Mouse (Mus musculus): ENCODE measurements around the gene Trim30b. TPM values are rescaled to one million over a fixed set of nuclear protein-coding genes. Genes with fewer than 3 reads are reported as not detected.
"Not testable (repeated sequence)": the region's sequence is repeated elsewhere in the genome, so short reads cannot be mapped to it uniquely, and the experiment has no call there.

The Trim30b gene
- 0.18 TPM in 2 replicates for polyA plus RNA-seq (2015; fragmentation: Nextera tagmentation; extraction: Ambion mirVana)

DNA sequence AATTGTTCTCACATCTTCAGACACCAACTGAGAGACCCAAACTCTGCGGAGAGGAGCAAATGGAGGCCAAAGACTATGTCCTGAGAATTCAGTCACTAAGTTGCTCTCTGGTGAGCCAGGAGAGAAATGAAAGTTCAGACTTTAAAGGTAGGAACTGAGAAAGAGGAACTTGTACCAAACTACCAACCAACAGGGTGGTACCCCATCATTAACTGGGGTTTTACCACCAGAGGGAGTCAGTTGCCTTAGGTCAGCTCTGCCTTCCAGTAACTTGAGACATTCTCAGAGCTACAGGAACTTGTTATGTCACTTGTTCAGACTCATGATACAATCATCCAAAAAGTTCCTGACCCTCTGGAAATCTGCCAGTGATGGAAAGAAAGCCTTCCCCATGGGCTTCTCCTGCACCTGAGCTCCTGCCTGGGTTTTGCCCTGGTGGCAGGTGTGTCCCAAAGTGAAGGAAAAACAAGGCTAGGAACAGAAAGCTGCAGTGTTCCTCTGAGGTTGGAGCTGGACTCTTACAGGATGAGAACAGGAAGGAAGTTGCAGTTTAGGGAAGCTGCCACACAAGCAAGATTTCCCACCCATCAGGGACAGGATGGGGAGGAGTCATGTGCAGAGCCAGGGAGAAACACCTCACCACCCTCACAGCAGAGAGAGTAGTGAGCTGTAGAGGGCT, at the start of gene Trim30b:
Gene Trim30b (minus strand): TSS at position 149 of the 679 bp plus-strand sequence.
- Histone ChIP-seq H3K9ac (no peak within 1 kb of the TSS), H3K27ac (no peak within 1 kb of the TSS), H3K9me3 (replicated peaks) (no peaks in the 10 kb centered on the region), H3K4me3 (no peak within 1 kb of the TSS), H3K4me1 (replicated peaks) (no peaks in the 10 kb centered on the region), H3K36me3 (no peaks in the 10 kb centered on the region), H3K27me3 (no peaks in the 10 kb centered on the region), H3K4me2 (no peak within 1 kb of the TSS)
- ATAC-seq (replicated peaks; ENCODE audit: insufficient number of reproducible peaks, insufficient read depth, low FRiP score, low read depth) = no peak
- 63% methylated on average over 1 of the region's 1 CpGs for WGBS

DNA sequence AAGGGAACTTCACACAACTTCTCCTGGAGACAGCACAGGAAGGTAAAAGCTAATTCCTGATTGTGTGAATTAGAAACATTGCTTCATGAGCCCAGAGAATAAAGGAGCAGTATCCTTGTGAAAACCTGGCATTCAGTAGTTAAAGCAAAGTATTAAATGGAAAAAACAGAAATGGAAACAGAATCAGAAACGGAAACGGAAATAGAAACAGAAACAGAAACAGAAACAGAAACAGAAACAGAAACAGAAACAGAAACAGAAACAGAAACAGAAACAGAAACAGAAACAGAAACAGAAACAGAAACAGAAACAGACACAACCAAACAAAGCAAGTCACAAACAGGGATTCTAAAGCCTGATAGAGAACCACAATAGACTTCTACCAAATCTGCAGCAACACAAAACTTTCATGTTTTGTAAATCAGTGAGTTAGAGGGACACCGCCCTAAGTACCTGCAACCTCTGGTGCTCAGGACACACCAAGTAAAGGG, 34.8 kb upstream of the Trim30b start:
- no peaks in the 10 kb centered on the region for H3K27me3 ChIP-seq
- no peak for ATAC-seq (replicated peaks; ENCODE audit: insufficient number of reproducible peaks, insufficient read depth, low FRiP score, low read depth)

DNA sequence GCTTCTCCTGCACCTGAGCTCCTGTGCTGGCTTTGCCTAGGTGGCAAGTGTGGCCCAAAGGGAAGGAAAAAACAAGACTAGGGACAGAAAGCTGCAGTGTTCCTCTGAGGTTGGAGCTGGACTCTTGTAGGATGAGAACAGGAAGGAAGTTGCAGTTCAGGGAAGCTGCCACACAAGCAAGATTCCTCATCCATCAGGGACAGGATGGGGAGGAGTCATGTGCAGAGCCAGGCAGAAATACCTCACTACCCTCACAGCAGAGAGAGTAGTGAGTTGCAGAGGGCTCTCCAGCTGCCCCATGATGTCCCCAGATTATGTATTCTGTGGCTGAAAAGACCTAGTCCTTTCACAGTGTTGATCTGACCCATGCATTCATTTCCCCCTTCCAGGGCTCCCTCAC, 31.5 kb upstream of the Trim30b start:
- Histone ChIP-seq H3K4me1 (replicated peaks) (no peaks in the 10 kb centered on the region), H3K36me3 (no peaks in the 10 kb centered on the region)
- no peak for ATAC-seq (replicated peaks; ENCODE audit: insufficient number of reproducible peaks, insufficient read depth, low FRiP score, low read depth)

More for the DNA sequence above, 34.8 kb upstream of the Trim30b start:
- 91% methylated on average over 3 of the region's 3 CpGs for WGBS
- H3K27ac ChIP-seq = no peak overlapping the region
- H3K4me1 ChIP-seq (replicated peaks) = no peaks in the 10 kb centered on the region
- H3K9ac ChIP-seq = no peak overlapping the region
- H3K9me3 ChIP-seq (replicated peaks) = no peaks in the 10 kb centered on the region
- H3K4me3 ChIP-seq = no peak overlapping the region
- no peak overlapping the region for H3K4me2 ChIP-seq
- no peaks in the 10 kb centered on the region for H3K36me3 ChIP-seq

DNA sequence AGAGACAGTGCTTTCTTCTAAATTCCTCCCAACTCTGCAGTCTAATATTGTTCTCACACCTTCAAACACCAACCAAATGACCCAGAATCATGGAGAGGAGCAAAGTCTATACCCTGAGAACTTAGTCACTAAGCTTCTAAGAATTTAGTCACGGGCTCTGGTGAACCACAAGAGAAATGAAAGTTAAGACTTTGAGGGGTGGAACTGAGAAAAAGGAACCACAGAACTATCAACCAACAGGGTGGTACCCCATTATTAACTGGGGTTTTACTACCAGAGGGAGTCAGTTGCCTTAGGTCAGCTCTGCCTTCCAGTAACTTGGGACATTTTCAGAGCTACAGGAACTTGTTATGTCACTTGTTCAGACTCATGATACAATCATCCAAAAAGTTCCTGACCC, 31.0 kb upstream of the Trim30b start, which contains the start of gene Trim30c:
Gene Trim30c (minus strand): TSS at position 140 of the 400 bp plus-strand sequence.
- no peaks in the 10 kb centered on the region for H3K9me3 ChIP-seq (replicated peaks)
- no peak within 1 kb of the TSS for H3K9ac ChIP-seq
- ATAC-seq (replicated peaks; ENCODE audit: insufficient number of reproducible peaks, insufficient read depth, low FRiP score, low read depth) = no peak
- H3K27ac ChIP-seq = no peak within 1 kb of the TSS
- no peaks in the 10 kb centered on the region for H3K4me1 ChIP-seq (replicated peaks)
- no peak within 1 kb of the TSS for H3K4me2 ChIP-seq
- no peak within 1 kb of the TSS for H3K4me3 ChIP-seq
- H3K36me3 ChIP-seq = no peaks in the 10 kb centered on the region
- 60% methylated on average over 1 of the region's 1 CpGs for WGBS
- H3K27me3 ChIP-seq = no peaks in the 10 kb centered on the region

More for the DNA sequence above, 31.5 kb upstream of the Trim30b start:
- Histone ChIP-seq H3K27me3 (no peaks in the 10 kb centered on the region), H3K4me2 (no peak overlapping the region), H3K4me3 (no peak overlapping the region), H3K27ac (no peak overlapping the region), H3K9me3 (replicated peaks) (no peaks in the 10 kb centered on the region), H3K9ac (no peak overlapping the region)

DNA sequence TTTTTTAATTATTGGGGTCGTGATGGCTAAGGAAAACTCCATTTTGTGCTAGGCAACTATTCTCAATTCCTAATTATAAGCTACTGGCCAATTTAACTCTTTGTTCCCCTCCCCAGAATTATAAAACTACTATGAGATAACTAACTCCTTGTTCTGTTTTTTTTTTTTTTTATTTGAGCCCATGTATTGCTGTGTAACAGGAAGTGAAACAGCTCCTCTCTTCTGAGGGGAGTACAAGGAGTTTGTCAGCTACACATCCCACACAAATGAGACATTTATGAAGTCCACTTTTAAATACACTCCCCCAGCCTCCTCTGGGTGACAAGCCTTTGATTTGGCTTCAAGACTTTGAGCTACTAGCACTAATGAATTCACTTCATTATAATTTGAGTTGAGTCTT, 28.8 kb upstream of the Trim30b start:
- no peaks in the 10 kb centered on the region for H3K27me3 ChIP-seq
- H3K9me3 ChIP-seq (replicated peaks) = no peaks in the 10 kb centered on the region
- no peak for ATAC-seq (replicated peaks; ENCODE audit: insufficient number of reproducible peaks, insufficient read depth, low FRiP score, low read depth)
- no peak overlapping the region for H3K9ac ChIP-seq
- no peak overlapping the region for H3K4me2 ChIP-seq
- H3K36me3 ChIP-seq = no peaks in the 10 kb centered on the region
- no peak overlapping the region for H3K4me3 ChIP-seq
- WGBS = 73% methylated on average over 1 of the region's 1 CpGs
- no peak overlapping the region for H3K27ac ChIP-seq
- H3K4me1 ChIP-seq (replicated peaks) = no peaks in the 10 kb centered on the region

DNA sequence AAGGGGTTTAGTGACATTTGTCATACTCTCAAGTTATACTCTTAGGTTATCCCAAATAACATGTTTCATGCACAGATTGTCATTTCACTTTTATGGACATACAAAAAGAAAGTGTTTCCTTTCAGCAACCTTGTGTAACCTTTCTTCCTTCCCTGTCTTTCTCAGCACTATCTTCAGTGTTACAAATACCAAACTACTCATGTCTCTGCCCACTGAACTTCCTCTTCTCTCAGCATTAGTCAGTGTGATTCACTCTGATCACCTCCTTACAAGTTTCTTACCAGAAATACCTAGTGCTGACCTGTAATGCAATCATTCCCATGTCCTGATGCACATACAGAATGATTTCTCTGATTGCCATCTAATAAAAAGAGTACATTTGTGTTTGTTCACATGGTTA, 3.3 kb downstream of the Trim30b start:
- no peak for ATAC-seq (replicated peaks; ENCODE audit: insufficient number of reproducible peaks, insufficient read depth, low FRiP score, low read depth)

DNA sequence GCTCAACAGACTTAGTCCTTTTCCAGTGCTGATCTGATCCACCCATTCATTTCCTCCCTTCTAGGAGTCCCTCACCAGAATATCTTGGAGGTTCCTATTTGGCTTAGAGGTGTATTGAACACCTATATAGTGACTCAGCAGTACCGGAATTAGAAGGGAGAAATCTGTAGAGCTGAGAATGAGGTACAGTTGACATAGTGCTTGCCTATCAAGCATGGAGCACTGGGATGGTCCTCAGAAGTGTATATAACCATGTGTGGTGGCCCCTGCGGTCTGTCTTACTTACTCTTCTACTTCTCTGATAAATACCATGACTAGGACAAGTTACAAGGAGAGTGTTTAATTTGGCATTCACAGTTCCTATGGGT, 16.1 kb downstream of the Trim30b start:
- Histone ChIP-seq H3K9me3 (replicated peaks) (no peaks in the 10 kb centered on the region), H3K36me3 (no peaks in the 10 kb centered on the region), H3K27me3 (no peaks in the 10 kb centered on the region), H3K4me2 (peak overlapping the region; percentile 65), H3K4me1 (replicated peaks) (peaks cover 7% of the 10 kb centered on the region), H3K4me3 (peak overlapping the region; percentile 62), H3K27ac (peak overlapping the region; percentile 85), H3K9ac (no peak overlapping the region)
- WGBS = 55% methylated on average over 2 of the region's 2 CpGs
- ATAC-seq (replicated peaks; ENCODE audit: insufficient number of reproducible peaks, insufficient read depth, low FRiP score, low read depth) = no peak

More for the DNA sequence above, 3.3 kb downstream of the Trim30b start:
- no peak overlapping the region for H3K4me2 ChIP-seq
- H3K4me3 ChIP-seq = no peak overlapping the region
- no peaks in the 10 kb centered on the region for H3K27me3 ChIP-seq
- H3K9me3 ChIP-seq (replicated peaks) = no peaks in the 10 kb centered on the region
- no peaks in the 10 kb centered on the region for H3K36me3 ChIP-seq
- H3K4me1 ChIP-seq (replicated peaks) = no peaks in the 10 kb centered on the region
- no peak overlapping the region for H3K27ac ChIP-seq
- H3K9ac ChIP-seq = no peak overlapping the region

DNA sequence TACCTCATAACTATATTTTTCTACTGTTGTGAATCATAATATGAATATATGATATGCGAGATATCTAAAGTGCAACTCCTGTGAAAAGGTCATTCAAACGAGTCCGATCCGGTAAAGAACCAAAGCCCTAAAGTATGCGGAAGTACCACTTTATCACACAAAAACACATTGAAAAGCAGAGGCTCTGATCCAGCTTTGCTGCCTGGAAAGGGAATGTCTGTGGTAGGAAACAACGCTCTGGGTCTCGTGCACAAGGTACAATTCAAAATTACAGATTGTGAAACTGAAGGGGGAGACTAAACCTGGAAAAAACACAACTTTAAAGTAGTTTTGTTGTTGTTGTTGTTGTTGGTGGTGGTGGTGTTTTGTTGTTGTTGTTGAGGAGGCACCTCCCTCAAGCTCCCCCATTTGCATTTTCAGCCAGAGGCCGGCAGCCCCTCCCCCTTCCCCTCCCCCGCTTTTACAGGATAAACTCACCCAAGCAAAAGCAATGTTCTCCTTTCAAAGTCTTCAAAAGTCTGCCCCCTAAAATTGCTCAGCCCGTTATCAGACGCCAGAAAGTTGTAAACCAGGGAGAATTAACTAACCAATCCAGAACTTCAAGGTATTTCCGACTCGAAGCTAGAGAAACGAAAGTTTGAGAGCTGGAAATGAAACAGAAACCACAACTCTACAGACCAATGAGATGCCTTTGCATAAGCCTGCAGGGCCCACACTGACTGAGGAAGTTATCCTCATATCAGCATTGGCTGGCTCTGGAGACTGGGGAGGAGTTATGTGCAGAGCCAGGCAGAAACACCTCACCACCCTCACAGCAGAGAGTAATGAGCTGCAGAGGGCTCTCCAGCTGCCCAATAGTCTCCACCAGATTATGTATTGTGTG, 16.7 kb downstream of the Trim30b start, which contains the start of gene Trim12c:
Gene Trim12c (minus strand): TSS at position 646 of the 883 bp plus-strand sequence.
- Histone ChIP-seq H3K9me3 (replicated peaks) (no peaks in the 10 kb centered on the region), H3K4me1 (replicated peaks) (peaks cover 7% of the 10 kb centered on the region), H3K27ac (peak within 1 kb of the TSS; percentile 85), H3K27me3 (no peaks in the 10 kb centered on the region), H3K4me2 (peak within 1 kb of the TSS; percentile 65), H3K4me3 (peak within 1 kb of the TSS; percentile 62), H3K9ac (peak within 1 kb of the TSS; percentile 45), H3K36me3 (no peaks in the 10 kb centered on the region)
- WGBS = 3% methylated on average over 14 of the region's 14 CpGs
- ATAC-seq (replicated peaks; ENCODE audit: insufficient number of reproducible peaks, insufficient read depth, low FRiP score, low read depth) = peak; percentile 100

DNA sequence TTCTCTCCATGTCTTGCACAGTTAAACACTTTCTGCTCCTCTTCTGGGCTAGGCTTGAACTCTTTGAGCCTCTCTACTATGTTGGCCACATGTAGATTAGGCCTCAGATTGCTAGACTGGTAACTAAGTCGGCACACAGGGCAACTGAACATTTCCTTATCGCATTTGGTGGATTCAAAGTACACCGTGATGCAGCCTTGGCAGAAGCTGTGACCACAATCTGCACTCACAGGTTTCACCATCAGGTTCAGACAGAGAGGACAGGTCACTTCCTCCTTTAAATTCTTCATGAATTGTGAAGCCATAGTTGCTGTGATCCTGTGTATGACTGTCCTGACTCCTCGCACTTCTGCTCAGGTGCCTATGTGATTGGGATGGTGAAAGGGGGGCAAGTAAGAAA, 21.6 kb downstream of the Trim30b start:
- H3K9me3 ChIP-seq (replicated peaks); H3K4me2 ChIP-seq; H3K27ac ChIP-seq; H3K4me3 ChIP-seq; H3K27me3 ChIP-seq; H3K9ac ChIP-seq; H3K36me3 ChIP-seq; H3K4me1 ChIP-seq (replicated peaks); ATAC-seq (replicated peaks; ENCODE audit: insufficient number of reproducible peaks, insufficient read depth, low FRiP score, low read depth): not testable (repeated sequence)
- WGBS = 82% methylated on average over 4 of the region's 4 CpGs

DNA sequence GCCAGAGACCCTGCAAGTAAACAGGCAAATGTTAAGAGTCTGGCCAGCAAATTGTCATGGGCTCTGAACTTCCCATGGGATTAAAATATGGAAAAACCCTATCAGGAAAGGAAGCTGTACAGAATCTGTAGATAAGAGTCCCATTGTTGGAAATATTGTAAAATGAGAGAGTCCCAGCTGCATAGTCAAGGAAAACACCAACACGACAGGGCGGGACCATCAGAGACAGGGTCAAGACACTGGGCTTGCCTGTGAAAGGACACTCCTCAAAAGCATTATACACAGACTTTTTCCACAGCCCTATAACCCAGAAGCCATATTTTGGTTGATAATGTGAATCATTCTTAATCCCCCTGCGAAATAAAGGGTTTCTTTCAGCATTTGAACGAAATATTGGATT, 28.9 kb downstream of the Trim30b start:
- not testable (repeated sequence) for H3K4me1 ChIP-seq (replicated peaks); H3K9ac ChIP-seq; H3K36me3 ChIP-seq; H3K4me3 ChIP-seq; H3K4me2 ChIP-seq; ATAC-seq (replicated peaks; ENCODE audit: insufficient number of reproducible peaks, insufficient read depth, low FRiP score, low read depth); H3K9me3 ChIP-seq (replicated peaks); H3K27me3 ChIP-seq; H3K27ac ChIP-seq
- WGBS = 83% methylated on average over 4 of the region's 4 CpGs

DNA sequence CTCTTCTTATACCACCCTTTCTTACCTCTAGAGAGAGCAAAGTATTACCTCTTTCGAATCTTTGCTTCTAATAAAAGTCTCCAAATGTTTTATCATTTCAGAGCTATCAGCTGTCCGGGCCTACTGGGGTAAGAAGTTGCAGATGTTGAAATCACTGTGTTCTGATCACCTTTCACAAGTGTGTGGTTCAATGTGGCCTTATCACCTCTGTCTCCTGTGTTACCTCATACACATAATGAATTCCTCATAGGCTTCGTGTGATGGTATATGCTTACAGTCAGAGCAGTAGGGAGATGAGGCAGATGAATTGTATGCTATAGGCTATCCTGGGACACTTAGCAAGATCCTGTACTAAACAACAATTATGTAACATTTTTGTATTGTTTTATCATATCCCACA, 34.1 kb downstream of the Trim30b start:
- H3K27ac ChIP-seq; H3K4me2 ChIP-seq; H3K36me3 ChIP-seq; H3K27me3 ChIP-seq; H3K9me3 ChIP-seq (replicated peaks); H3K4me1 ChIP-seq (replicated peaks); H3K9ac ChIP-seq; H3K4me3 ChIP-seq; ATAC-seq (replicated peaks; ENCODE audit: insufficient number of reproducible peaks, insufficient read depth, low FRiP score, low read depth): not testable (repeated sequence)
- 65% methylated on average over 3 of the region's 3 CpGs for WGBS

All from heart, embryonic 15.5 days (tissue).